Mouse (Mus musculus): Measurements from ENCODE around the gene Cntnap3.

DNA sequence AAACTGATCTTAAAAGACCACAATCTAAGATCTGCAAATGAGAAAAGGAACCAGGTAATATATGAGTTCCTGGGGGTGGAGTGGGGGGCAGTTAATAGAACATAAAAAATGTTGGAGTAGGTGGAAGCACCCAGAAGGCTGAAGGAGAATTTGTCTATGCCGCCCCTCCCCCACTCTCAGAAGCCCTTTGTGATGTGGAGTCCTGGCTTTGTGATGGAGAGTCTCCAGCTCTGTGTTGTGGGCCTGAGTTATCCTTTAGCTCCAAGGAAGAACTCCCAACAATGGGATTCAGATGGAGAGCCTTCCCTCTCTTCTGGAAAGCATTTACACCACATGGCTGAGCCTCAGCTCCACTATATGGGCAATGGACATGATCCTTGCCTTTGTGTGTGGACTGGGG is 13.4 kb upstream of the Cntnap3 start, which contains the start of gene Spata31:
- TF ChIP-seq GATA1 (IDR thresholded peaks at IDR 0.05; ENCODE audit: low read length) (no peak), TAL1 (IDR thresholded peaks at IDR 0.05; ENCODE audit: low read length) (no peak)

Data from erythroblast, embryonic 14.5 days (primary cell).